Mouse (Mus musculus) heart, adult 8-10 months (tissue): ENCODE data around the gene Btbd9. TPM values are rescaled to one million over a fixed set of nuclear protein-coding genes. Genes with fewer than 3 reads are reported as not detected.

Experiments
- DNase-seq: peaks from one replicate; pipeline ENCODE4 v3.0.0; 2022; ENCODE audit warnings: low spot score
- total RNA-seq, 4 experiments: library from RNA; stranded (reverse); gene quantifications; 2 replicates each; pipeline ENCODE4 v1.2.4; 2022

Btbd9 gene
- total RNA-seq, 4 experiments from 2014 or later: 20.4 to 24.3 (median 22.5) TPM

DNA sequence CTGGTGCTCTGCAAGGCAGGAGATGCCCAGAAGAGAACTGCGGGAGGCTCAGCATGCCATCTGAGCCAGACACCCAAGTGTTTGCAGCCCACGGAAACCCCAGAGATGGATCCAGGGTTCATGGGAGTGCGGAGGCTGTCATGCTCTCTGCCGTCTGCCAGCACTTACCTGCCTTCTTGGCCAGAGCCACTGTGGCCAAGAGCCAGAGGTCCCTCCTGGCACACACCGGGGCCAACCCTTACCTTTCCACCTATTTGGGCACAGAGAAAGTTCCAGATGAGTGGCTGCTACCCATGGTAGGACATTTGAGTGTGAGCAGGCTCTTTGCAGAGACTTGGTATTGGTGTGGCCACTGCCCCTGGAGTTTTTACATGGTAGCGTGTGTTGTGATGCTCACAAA, 365.4 kb downstream of the Btbd9 start:
- DNase-seq: no peak

DNA sequence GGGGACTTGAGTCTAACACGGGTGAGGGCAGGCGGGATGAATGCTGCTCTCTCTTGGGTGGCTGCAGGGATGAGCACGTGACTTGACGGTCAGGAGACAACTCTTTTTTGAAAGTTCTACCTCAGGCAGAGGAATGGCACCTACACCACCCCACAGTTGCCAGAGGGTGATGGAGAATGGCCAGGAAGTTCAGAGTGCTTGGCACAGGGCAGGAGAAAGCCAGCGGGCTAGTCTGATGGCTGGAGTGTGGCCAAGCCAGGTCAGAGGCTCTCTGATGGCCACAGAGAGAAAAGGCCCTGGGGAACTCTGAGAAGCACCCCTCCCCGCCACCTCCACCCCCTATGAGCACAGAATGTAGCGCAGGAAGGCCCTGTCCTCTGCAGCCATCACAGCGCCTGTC, 366.0 kb downstream of the Btbd9 start:
- no peak for DNase-seq

DNA sequence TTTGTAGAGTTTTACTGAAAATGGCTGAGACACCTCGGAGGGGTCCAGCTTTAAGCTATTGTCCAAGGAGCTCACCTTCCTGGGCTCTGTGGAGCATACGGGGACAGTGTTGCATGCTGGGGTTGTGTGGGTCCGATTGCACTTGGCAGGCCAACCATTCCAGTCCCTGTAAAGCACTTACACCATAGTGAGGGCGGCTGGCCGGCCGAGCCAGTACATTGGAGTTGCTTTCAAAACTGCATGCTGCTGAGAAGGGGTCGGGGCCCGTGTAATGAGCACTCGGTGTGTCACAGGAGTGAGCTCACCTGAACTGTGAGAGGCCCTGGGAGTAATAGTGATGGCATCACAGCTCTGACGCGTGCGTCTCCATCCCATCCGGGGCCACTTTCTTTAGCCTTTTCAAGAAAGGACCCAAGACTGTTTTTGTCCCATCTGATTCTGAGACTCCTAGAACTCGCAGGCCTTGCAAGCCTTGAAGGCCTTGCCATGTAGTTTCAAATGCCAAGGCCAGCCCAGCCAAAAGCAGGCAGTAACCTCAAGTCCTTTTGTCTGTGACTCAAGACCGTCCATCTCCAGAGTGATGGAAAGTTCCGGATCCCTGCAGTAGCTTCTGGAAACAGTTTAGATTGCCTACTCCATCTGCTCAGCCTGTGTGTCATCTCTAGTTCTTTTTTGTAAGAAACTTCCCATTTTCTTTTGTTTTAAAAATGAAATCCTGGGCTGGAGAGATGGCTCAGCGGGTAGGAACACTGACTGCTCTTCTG, 371.0 kb downstream of the Btbd9 start:
- no peak for DNase-seq

DNA sequence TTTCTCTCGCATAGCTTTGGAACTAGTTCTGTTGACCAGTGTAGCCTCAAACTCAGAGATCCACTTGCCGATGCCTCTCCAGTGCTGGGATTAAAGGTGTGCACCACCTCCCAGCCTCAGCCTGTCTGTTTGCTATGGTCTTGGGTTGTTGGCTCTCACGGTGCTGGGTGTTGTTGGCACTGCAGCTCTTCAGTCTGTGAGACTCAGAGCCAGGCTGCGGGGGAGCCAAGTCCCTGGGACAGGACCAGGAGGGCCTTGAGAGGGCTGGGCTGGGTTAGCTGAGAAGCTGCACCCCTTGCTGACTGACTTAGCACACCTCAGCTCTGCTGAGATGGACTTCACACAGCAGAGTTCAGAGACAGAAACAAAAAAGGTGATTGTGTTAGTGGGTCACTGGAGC, 376.0 kb downstream of the Btbd9 start:
- DNase-seq: no peak

DNA sequence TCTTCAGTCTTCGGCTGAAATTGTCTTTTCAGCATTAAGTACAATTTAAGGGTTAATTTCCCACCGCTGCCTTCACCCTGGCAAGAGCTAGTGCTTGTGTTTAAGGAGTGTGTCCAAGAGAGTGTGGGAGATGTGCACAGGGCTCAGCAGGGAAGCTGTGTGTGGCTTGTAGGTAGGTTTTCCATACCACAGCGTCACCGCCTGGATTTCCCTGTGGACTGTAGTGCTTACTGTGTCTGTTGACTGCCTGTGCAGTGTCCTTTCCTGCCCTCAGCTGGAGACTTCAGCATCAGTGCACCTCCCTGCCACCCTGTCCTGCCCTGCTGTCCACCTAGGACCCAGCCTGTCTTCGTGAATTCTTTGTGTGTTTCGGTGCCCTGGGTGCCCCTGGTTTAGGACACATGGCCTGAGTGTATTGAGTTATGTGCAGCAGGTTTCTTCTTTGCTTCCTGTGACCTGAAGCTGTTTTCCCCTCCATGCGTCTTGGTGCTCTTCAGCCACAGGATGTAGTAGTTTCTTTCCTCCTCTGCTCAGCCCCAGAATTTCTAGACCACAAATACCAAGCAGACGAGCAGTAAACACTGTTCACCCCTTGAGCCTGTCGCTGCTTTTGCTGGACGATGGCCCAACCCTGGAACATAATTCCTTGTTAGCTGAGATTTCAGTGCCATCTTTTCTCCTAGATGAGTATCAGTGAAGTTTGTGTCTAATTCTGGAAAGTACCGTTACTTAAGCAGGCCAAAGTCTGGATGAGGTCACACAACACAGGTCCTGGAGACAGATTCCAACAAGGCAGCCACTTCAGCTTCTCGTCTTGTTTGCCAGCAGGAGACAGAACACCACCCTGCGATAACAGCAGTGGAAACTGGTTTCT, 376.7 kb downstream of the Btbd9 start:
- DNase-seq: no peak

DNA sequence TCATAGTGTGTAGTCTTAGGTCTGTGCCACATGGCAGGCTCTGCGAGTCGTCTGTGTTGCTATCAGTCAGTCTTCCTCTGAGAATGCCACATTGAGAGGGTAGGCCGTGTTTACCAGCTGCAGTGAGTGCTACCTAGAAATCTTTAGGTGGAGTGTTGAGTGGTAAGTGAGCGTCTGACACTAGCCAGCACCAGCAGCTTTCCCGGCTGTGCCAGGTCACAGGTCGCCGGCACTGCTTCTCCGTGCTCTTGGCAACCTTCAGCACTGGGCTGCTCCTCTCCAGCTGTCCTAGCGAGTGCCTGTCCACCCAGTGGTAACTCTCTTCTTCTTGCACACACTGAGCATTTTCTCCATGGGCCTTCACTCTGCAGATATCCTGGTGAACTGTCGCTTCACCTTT, 377.9 kb downstream of the Btbd9 start:
- no peak for DNase-seq

DNA sequence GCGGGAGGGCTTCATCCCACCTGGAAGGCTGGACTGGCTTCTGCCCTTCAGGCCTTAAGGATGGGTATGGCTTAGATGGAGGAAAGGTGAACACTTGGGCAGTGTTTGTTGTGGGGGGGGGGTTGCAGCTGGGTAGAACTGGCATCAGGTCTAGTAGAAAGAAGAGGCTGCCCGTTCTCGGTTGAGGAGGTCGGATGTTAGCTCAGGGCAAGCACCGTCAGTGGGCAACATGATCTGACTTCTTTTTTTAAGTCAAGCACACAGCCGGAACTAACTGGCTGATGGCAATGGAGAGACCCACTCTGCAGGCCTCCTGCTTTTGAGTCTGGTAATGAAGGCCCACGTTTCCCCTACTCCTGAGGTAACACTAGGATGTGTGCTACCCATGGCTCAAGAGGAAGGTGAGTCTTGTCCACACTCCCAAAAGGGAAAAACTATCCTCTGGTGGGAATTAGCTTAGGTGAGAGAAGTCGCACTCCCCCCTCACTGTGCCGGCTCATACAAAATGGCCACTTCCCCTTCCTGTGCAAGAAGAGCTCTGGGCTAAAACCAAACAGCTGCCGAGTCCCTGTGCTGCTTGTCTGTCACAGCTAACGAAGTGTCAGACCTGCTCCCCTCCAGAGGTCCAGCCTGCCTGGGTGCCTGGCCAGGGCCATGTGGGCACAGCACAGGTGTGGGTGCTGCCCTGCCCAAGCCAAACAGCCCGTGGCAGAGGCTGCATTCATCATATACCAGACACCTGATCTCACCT, 378.8 kb downstream of the Btbd9 start:
- DNase-seq: no peak

DNA sequence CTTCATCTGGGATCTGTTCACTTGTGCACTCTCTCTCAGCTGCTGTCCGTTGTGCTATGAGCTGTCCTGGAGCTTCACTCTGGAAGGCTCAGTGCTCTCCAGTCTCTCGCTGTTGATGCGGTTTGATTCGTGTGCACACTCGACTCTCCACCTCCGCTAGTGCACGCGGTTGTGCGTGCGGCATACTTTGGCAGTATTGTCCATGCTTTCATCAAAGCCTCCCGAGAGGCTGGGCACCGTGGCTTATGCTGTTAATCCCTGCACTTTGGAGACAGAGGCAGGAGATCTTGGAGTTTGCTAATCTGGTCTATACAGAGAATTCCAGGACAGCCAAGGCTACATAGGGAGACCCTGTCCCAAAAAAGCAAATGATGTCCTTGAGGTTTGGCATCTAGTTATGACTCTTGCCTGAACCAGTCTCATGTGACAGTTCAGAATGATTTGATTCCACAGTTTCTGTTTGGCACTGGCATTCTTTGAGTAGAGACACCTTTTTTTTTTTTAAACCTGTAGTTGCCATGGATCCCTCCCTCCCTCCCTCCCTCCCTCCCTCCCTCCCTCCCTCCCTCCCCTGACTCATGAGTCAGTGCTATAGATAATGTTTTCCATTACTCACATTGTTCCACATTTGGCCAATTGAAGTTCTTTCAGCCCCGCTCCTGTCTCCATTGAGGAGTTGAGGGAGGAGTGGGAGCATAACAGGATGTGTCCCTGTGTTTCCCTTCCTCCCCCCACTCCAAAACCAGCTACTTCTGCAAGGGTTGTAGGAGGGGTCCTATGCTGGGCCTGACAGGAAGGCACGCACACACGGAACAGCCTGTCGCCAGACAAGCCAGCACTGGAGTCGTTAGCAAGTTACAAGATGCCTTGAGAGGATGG, 379.6 kb downstream of the Btbd9 start:
- no peak for DNase-seq

DNA sequence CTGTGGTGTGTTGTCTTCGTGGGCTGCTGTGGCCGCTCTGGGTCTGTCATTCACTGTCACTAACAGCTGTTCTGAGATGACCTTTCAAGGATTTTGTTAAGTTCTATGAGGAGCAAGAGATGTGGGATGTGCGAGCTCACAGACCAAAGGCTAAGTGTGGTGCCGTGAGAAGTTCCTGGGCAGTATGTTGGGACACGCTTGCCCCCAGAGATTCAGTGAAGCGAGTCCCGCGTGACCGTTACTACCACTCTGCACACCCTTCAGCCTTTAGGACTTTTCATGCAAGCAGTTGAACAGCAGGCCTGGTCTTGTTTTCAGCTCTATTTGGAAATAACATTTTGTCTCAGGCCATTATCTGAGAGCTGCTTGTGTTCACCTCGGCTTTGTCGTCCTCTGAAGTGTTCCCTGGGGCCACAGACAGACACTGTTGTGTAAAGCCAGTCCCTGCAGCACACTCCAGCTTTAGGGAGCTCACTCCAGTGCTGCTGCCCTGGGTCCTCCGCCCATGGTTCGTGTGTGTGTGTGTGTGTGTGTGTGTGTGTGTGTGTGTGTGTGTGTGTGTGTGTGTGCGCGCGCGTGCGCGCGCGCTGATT, 380.6 kb downstream of the Btbd9 start:
- no peak for DNase-seq

DNA sequence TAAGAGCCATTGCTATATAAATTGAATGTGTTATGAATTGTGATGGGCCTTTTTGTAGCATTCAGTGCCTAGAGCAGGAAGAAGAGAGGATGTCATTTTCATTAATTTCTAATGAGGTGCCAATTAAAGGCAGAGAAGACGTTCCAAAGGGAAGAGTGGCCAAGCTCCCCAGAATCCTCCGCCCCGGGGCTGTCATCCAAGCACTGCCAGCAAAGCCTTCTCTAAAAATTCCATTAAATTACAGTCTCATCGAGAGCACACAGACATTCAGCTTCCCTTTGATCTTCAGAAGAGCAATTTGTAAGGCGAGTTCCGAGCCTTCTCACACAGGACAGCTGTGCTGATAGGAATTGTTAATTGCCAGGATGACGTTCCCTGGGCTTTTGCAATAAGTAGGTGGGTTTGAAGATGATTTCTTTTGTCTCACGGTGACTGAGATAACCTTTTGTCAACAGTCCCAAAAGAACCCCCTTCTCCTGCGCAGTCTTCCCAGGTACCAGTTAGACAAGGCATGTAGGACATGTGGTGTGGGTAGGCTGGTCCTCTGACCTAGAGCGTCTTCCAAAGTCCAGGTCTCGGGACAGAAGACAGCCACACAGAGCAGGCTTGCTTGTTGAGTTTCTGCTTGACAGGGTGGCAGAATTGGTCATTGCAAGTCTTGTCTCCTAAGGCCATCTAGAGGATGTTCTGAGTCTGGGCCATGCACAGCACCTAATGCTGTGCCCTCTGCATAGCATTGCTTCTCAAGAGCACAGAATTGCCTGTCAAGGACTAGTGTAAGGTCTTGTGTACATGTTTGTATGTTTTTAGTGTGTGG, 381.5 kb downstream of the Btbd9 start:
- no peak for DNase-seq

DNA sequence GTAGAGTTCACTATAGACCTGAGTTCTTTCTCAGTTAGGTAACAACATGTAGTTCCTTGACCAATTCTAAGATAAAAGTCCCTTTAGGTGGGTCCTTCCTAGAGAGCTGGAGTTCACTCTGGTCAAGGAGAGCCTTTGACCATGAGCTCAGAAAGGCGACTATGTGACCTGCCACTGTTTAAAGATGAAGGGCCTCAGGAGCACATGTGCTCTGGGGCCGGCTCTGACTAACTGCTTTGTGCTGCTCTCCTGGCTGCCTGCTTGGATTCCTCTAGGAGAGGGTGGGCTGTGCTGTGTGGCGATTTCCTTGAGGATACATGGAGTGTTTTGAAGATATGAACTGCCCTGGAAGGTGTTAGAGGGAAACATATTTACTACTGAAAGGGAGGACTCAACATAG, 382.2 kb downstream of the Btbd9 start:
- DNase-seq: no peak

DNA sequence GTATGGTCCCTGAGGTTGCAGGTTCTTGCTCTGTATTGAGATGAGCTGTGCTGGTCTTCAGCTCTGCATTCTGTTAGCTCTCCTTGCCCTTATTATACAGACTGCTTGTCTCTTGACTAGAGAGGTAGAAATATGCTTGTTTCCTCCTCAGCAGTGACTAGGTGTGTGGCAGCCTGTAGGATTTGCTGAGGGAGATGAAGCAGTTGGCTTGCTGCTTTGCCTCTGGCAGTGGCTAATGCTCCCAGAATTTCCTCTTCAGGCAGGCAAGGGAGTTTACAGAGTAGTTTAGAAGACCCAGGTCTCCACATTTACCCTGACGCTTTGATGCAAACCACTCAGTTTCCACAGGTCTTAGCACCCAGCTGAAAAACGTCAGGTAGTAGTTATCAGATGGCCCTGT, 382.7 kb downstream of the Btbd9 start:
- no peak for DNase-seq

DNA sequence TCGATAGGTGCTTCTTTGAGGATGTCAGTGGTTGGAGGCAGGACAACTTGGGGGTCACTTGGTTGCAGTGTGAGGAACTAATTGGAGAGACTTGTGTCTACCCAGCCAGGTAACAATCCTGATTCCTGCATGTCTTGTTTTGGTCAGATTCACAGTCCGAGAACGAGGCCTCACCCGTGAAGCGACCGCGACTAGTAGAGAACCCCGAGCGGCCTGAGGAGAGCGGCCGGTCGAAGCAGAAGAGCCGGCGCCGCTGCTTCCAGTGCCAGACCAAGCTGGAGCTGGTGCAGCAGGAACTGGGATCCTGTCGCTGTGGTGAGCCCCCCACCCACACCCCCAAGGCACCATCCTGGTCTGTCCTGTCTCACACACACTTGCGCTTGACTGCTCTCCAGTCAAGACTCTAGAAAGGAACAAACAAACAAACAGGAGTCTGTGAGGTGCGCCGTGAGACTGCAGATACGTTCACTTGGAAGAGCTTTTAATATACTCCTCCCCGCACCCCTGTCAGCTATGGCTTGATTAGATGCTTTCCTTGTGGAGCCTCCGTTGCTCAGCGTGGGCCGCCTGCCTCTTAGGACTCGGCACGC, 383.8 kb downstream of the Btbd9 start:
- no peak for DNase-seq

DNA sequence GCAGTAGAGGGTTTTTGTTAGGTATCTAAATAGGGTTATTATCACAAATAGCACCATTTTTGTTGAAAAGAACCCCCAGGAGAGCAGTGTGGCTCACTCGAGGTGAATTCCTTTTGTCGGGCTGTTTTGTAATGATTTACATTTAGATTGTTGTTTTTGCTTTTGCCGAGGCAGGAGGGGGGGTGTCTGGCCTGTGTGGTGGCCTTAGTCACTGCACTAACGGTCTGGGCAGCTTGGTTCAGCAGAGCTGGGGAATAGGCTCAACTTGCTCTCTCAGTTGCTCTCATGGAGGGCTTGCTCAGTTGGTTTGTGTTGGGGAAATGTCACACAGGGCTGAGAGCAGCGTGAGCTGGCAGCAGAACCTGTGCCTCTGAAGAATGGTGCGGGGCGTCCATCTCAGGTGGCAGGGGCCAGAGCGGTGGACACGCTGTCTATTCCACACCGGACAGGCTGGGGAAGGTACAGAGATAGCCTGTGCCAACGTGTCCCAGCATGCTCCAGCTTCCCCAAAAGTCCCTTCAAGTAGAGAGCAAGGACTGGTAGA, 385.1 kb downstream of the Btbd9 start:
- no peak for DNase-seq

DNA sequence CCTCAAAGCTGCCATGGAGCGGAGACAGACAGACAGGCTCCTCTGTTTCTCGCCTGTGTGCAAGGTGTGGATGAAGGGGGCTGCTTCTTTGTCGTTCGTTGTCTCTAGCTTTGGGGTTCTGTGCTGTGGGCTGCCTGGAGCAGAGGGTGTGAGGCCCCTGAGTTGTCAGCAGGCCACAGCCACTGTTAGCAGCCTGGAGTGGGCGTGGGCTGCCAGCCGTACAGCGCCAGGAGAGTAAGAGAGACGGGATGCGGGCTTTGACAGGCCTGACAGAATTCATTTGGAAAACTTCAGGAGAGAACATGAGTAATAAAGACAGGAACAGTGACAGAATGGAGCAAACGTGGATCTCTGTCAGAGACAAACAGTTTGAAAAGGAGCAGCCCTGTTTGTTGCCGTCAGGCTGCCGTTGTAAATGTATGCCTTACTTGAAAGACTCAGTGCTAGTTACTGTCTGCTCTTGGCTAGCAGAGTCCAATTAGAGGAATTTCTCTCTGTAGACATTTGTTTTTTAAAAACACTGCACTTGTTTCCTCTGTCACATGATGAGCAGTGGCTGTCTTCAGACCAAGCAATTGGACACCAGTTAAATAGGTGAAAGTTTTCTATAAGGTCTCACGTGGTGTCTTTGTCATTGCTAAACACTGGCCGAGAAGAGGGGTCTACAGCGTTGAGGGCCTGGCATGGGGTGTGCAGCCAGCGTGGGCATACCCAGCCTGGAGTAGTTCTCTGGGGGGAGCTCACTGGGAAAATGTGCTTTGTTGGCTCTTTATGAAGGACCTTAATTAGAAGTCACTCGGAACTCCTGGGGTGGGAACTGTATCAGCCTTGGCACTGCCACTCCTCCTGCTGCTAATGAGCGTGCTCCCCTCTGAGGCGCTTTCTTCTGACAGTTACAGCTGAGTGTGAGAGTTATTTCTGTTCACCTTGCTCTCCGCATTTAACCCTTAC, 388.0 kb downstream of the Btbd9 start:
- no peak for DNase-seq

DNA sequence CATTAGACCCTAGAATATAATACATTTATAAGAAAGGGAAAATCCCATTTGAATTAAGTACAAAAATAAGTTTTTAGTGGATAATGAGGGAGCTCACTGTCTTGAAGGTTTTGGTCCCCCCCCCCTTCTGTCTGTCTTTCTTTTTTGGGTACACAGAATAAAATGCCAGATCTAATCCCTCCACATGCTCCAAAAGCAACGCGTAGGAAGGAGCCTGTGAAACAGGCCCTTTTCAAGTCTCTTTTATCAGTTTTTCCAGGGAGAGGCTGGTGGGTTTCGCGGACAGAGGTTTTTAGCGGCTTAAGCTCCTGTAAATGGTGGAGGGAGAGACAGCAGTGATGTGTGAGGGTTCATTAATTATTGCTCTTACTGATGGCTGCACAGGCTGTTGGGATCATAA, 388.7 kb downstream of the Btbd9 start:
- no peak for DNase-seq

DNA sequence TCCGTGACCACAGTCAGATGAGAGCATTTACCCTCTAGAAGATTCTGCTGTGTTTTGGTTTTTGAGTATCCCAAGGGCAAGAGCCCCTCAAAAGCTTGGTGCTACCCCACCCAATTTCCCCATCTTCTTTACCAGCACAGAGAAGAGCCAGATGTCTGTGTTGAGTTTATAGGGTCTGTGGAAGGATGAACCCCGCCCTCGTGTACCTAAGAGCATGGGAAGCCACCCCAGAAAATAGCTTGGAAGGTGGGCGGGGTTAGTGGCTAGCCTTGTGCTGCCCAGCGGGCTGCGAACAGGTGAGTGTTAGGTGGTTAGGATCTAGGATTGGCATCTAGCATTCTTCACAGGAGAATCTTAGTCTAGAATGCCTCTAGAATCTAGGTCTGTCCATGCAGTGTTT, 389.1 kb downstream of the Btbd9 start:
- DNase-seq: no peak

DNA sequence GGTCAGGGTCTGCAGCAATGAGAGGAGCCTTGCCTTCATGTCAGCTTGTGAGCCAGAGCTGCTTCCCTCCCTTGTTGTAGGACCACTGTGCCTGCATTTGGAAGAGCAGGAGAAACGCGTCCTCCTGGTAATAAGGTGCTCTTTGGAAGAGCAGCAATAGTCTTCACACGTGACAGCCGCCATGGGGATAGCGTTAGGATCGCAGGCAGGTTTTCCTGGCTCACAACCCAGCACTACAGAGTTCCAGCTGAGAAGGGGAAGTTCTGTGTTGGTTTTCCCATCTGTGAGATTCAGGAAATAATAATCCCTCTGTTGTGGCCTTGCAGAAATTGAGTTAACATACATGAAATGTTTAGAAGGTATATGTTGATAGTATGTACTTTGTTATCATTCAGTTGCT, 392.7 kb downstream of the Btbd9 start:
- DNase-seq: no peak
